Mouse (Mus musculus) forebrain, embryonic 13.5 days (tissue): ENCODE measurements around the gene Kirrel3. TPM values are rescaled to one million over a fixed set of nuclear protein-coding genes. Genes with fewer than 3 reads are reported as not detected.

Experiments
- ATAC-seq: fragments of 200-750 bp; cut with Nextera tagmentation; 2 replicates; pipeline ENCODE4 v1.8.0; 2017
- H3K27ac ChIP-seq: fragments of 300-500 bp; sonication (generic); 2 replicates; pipeline ENCODE4 v1.5.1; 2015; ENCODE audit warnings: inconsistent platforms, mild to moderate bottlenecking, moderate library complexity
- H3K27me3 ChIP-seq: fragments of 300-500 bp; sonication (generic); 2 replicates; pipeline ENCODE4 v1.6.1; 2015; ENCODE audit warnings: mild to moderate bottlenecking, inconsistent platforms
- H3K36me3 ChIP-seq: fragments of 300-500 bp; sonication (generic); 2 replicates; pipeline ENCODE4 v1.6.1; 2015; ENCODE audit warnings: mild to moderate bottlenecking, inconsistent platforms; ENCODE audit not compliant: poor library complexity, severe bottlenecking
- H3K4me1 ChIP-seq: fragments of 300-500 bp; sonication (generic); 2 replicates; pipeline ENCODE4 v1.6.1; 2015; ENCODE audit warnings: inconsistent platforms
- H3K4me2 ChIP-seq: fragments of 300-500 bp; sonication (generic); 2 replicates; pipeline ENCODE4 v1.6.1; 2015; ENCODE audit warnings: inconsistent platforms, mild to moderate bottlenecking, moderate library complexity
- H3K4me3 ChIP-seq: fragments of 300-500 bp; sonication (generic); 2 replicates; pipeline ENCODE4 v1.5.1; 2015; ENCODE audit warnings: mild to moderate bottlenecking, inconsistent platforms
- H3K9ac ChIP-seq: fragments of 300-500 bp; sonication (generic); 2 replicates; pipeline ENCODE4 v1.6.1; 2015; ENCODE audit warnings: mild to moderate bottlenecking, inconsistent platforms
- H3K9me3 ChIP-seq: fragments of 300-500 bp; sonication (generic); replicated peaks from 2 replicates; pipeline ENCODE4 v1.6.1; 2016; ENCODE audit warnings: inconsistent platforms
- WGBS: fragments of 180-500 bp; shearing (Covaris S2); methylation state at CpG from one replicate; pipeline ENCODE4 v1.1.7; 2015; 5-methylcytosine and 5-hydroxymethylcytosine counted together
- polyA plus RNA-seq: library from polyadenylated mRNA; unstranded; fragments of >200 nt; fragmentation: Nextera tagmentation; extraction: Ambion mirVana; gene quantifications from 2 replicates; pipeline ENCODE4 v1.2.1, GENCODE M21; 2015

The Kirrel3 gene
- polyA plus RNA-seq, 1 experiment from 2014 or later: 17.1 TPM

GRCm38 (mm10) chr9:34987422-34988148 is 501.9 kb downstream of the Kirrel3 start:
- H3K27ac ChIP-seq: peak overlapping the region; percentile 63

GRCm38 (mm10) chr9:34988683-34989082 is 503.0 kb downstream of the Kirrel3 start:
- Histone ChIP-seq H3K27ac (no peak overlapping the region), H3K4me1 (peaks cover 19% of the 10 kb centered on the region), H3K27me3 (peaks cover 9% of the 10 kb centered on the region; the same call in 1 of the 2 replicates), H3K4me3 (no peak overlapping the region), H3K4me2 (no peak overlapping the region), H3K36me3 (no peaks in the 10 kb centered on the region), H3K9ac (no peak overlapping the region), H3K9me3 (no peaks in the 10 kb centered on the region)
- WGBS: 71% methylated on average over 3 of the region's 3 CpGs
- no peak for ATAC-seq

More at GRCm38 (mm10) chr9:34987422-34988148, 501.9 kb downstream of the Kirrel3 start:
- Histone ChIP-seq H3K27me3 (peaks cover 12% of the 10 kb centered on the region; the same call in 1 of the 2 replicates), H3K9ac (no peak overlapping the region), H3K36me3 (no peaks in the 10 kb centered on the region), H3K4me1 (peaks cover 13% of the 10 kb centered on the region; the same call in 1 of the 2 replicates), H3K4me2 (no peak overlapping the region), H3K4me3 (no peak overlapping the region), H3K9me3 (no peaks in the 10 kb centered on the region)
- WGBS: 73% methylated on average over 12 of the region's 12 CpGs
- peak; percentile 83 for ATAC-seq

- WGBS: 54% methylated on average over 4 of the region's 4 CpGs
- peaks cover 31% of the 10 kb centered on the region for H3K4me1 ChIP-seq
- 0 out of 2 replicates have a peak, but pooled peaks cover 3% of the 10 kb centered on the region for H3K27me3 ChIP-seq
- H3K27ac ChIP-seq: no peak overlapping the region
- no peak overlapping the region for H3K4me2 ChIP-seq
- no peak overlapping the region for H3K4me3 ChIP-seq
- H3K9me3 ChIP-seq: no peaks in the 10 kb centered on the region
- ATAC-seq: no peak
- H3K9ac ChIP-seq: no peak overlapping the region
- H3K36me3 ChIP-seq: no peaks in the 10 kb centered on the region
These were observed 506.5 kb downstream of the Kirrel3 start for GRCm38 (mm10) chr9:34992201-34992600.

- no peaks in the 10 kb centered on the region for H3K9me3 ChIP-seq
- peak; percentile 41; the same call in 1 of the 2 replicates for ATAC-seq
- H3K36me3 ChIP-seq: no peaks in the 10 kb centered on the region
- 71% methylated on average over 4 of the region's 4 CpGs for WGBS
- H3K4me3 ChIP-seq: no peak overlapping the region
- H3K27me3 ChIP-seq: 0 out of 2 replicates have a peak, but pooled peaks cover 3% of the 10 kb centered on the region
- no peak overlapping the region for H3K27ac ChIP-seq
- H3K9ac ChIP-seq: no peak overlapping the region
- peaks cover 43% of the 10 kb centered on the region for H3K4me1 ChIP-seq
- no peak overlapping the region for H3K4me2 ChIP-seq
These were observed 507.9 kb downstream of the Kirrel3 start for GRCm38 (mm10) chr9:34993467-34994211.

- Histone ChIP-seq H3K27me3 (0 out of 2 replicates have a peak, but pooled peaks cover 3% of the 10 kb centered on the region), H3K27ac (no peak overlapping the region), H3K9me3 (no peaks in the 10 kb centered on the region), H3K9ac (no peak overlapping the region), H3K4me1 (peaks cover 45% of the 10 kb centered on the region), H3K4me3 (no peak overlapping the region), H3K36me3 (no peaks in the 10 kb centered on the region), H3K4me2 (no peak overlapping the region)
- no peak for ATAC-seq
- 83% methylated on average over 2 of the region's 2 CpGs for WGBS
These were observed 509.4 kb downstream of the Kirrel3 start for GRCm38 (mm10) chr9:34995078-34995477.

GRCm38 (mm10) chr9:34995660-34996378 is 510.1 kb downstream of the Kirrel3 start:
- H3K9ac ChIP-seq: peak overlapping the region; percentile 14; the same call in 1 of the 2 replicates

GRCm38 (mm10) chr9:34997880-34998865 is 512.5 kb downstream of the Kirrel3 start:
- Histone ChIP-seq H3K27me3 (no peaks in the 10 kb centered on the region), H3K4me1 (peaks cover 43% of the 10 kb centered on the region), H3K4me2 (no peak overlapping the region), H3K27ac (no peak overlapping the region; the same call in 1 of the 2 replicates), H3K9ac (no peak overlapping the region), H3K4me3 (no peak overlapping the region), H3K36me3 (no peaks in the 10 kb centered on the region), H3K9me3 (no peaks in the 10 kb centered on the region; the same call in 1 of the 2 replicates)
- peak; percentile 37 for ATAC-seq
- 39% methylated on average over 9 of the region's 9 CpGs for WGBS

More at GRCm38 (mm10) chr9:34995660-34996378, 510.1 kb downstream of the Kirrel3 start:
- peak overlapping the region; percentile 17 for H3K27ac ChIP-seq
- H3K27me3 ChIP-seq: 0 out of 2 replicates have a peak, but pooled peaks cover 2% of the 10 kb centered on the region
- H3K4me2 ChIP-seq: peak overlapping the region; percentile 31
- WGBS: 37% methylated on average over 15 of the region's 15 CpGs
- peaks cover 45% of the 10 kb centered on the region for H3K4me1 ChIP-seq
- H3K36me3 ChIP-seq: no peaks in the 10 kb centered on the region
- no peak overlapping the region for H3K4me3 ChIP-seq
- peak; percentile 79 for ATAC-seq
- H3K9me3 ChIP-seq: no peaks in the 10 kb centered on the region

- no peak for ATAC-seq
- 92% methylated on average over 4 of the region's 4 CpGs for WGBS
- H3K4me2 ChIP-seq: no peak overlapping the region
- no peak overlapping the region for H3K27ac ChIP-seq
- no peaks in the 10 kb centered on the region for H3K27me3 ChIP-seq
- H3K36me3 ChIP-seq: no peaks in the 10 kb centered on the region
- H3K9me3 ChIP-seq: no peaks in the 10 kb centered on the region; the same call in 1 of the 2 replicates
- no peaks in the 10 kb centered on the region for H3K4me1 ChIP-seq
- H3K9ac ChIP-seq: no peak overlapping the region
- no peak overlapping the region for H3K4me3 ChIP-seq
These were observed 518.4 kb downstream of the Kirrel3 start for GRCm38 (mm10) chr9:35004113-35004512.

GRCm38 (mm10) chr9:35007697-35008341 is 522.1 kb downstream of the Kirrel3 start:
- 87% methylated on average over 14 of the region's 14 CpGs for WGBS
- H3K4me3 ChIP-seq: no peak overlapping the region
- ATAC-seq: no peak

GRCm38 (mm10) chr9:35016762-35017161 is 531.1 kb downstream of the Kirrel3 start:
- H3K36me3 ChIP-seq: no peaks in the 10 kb centered on the region

More at GRCm38 (mm10) chr9:35007697-35008341, 522.1 kb downstream of the Kirrel3 start:
- Histone ChIP-seq H3K27ac (no peak overlapping the region), H3K9me3 (no peaks in the 10 kb centered on the region), H3K9ac (no peak overlapping the region), H3K4me1 (no peaks in the 10 kb centered on the region), H3K36me3 (no peaks in the 10 kb centered on the region), H3K27me3 (no peaks in the 10 kb centered on the region), H3K4me2 (no peak overlapping the region)

More at GRCm38 (mm10) chr9:35016762-35017161, 531.1 kb downstream of the Kirrel3 start:
- Histone ChIP-seq H3K27me3 (no peaks in the 10 kb centered on the region), H3K4me3 (no peak overlapping the region), H3K4me1 (peaks cover 26% of the 10 kb centered on the region), H3K9ac (no peak overlapping the region), H3K9me3 (no peaks in the 10 kb centered on the region), H3K4me2 (no peak overlapping the region), H3K27ac (peak overlapping the region; percentile 42)
- WGBS: 50% methylated on average over 4 of the region's 4 CpGs
- ATAC-seq: no peak; the same call in 1 of the 2 replicates
